Mouse (Mus musculus) stomach, postnatal 0 days (tissue): ENCODE data around the gene Ndufs7.
A peak's percentile ranks its signal among the peaks of the same experiment; 100 is the strongest.

Experiments
- CTCF ChIP-seq: IDR thresholded peaks from 2 replicates; pipeline ENCODE4 v1.5.1; 2016; ENCODE audit warnings: antibody characterized with exemption, low read depth, mild to moderate bottlenecking, moderate library complexity
- EP300 ChIP-seq: optimal IDR thresholded peaks from 2 replicates; pipeline ENCODE3; 2016; ENCODE audit warnings: antibody characterized with exemption

- peak; percentile 19; the same call in 1 of the 2 replicates for TF ChIP-seq CTCF
- TF ChIP-seq EP300, result no peak
These were observed 33.8 kb downstream of the Ndufs7 start for GRCm38 (mm10) chr10:80282481-80283441.
